Mouse (Mus musculus): ENCODE data around the gene Gm17455.

DNA sequence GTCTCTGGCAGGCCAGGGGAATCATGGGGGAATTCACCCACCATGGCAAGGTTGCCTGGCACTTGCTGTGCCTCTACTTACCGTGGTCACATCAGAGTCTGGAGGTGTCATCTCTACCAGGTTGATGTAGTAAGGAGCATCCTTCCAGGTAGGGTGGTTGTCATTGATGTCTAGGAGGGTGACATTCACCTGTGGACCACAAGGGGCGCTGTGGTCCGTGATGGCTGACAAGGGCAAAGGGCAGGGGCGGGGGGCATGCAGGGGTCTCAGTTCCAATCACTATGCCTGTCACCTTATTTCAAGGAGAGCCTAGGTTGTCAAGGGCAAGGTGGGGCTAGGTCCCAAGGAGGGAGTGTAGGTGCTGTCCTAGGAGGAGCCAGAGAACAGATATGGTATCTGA, 20.1 kb downstream of the Gm17455 start:
- TF ChIP-seq POLR2A (IDR thresholded peaks at IDR 0.05; ENCODE audit: low read depth, low read length) (no peak), CTCF (IDR thresholded peaks at IDR 0.05; ENCODE audit: borderline replicate concordance, insufficient read depth, low read length) (peak; percentile 58; the same call in 1 of the 2 replicates)
